Mouse (Mus musculus) embryo, embryonic 11 days (tissue): Measurements from ENCODE around the gene Pawr.

ENCODE experiments used
- DNase-seq: peaks from one replicate; pipeline ENCODE4 v3.0.0-alpha.2; 2015

Gene Pawr

GRCm38 (mm10) chr10:108356601-108357187 lies 24.8 kb downstream of the Pawr start:
- no peak for DNase-seq

- DNase-seq, result no peak
Measured at GRCm38 (mm10) chr10:108359974-108360373, 28.1 kb downstream of the Pawr start.

- no peak for DNase-seq
Measured at GRCm38 (mm10) chr10:108360801-108361200, 28.9 kb downstream of the Pawr start.

GRCm38 (mm10) chr10:108361419-108362155 lies 29.7 kb downstream of the Pawr start:
- DNase-seq, result no peak

- DNase-seq, result no peak
Measured at GRCm38 (mm10) chr10:108363932-108364331, 32.0 kb downstream of the Pawr start.

- no peak for DNase-seq
Measured at GRCm38 (mm10) chr10:108364946-108365719, 33.2 kb downstream of the Pawr start.

GRCm38 (mm10) chr10:108366251-108366650 lies 34.3 kb downstream of the Pawr start:
- no peak for DNase-seq

- DNase-seq, result no peak
Measured at GRCm38 (mm10) chr10:108368358-108368757, 36.4 kb downstream of the Pawr start.

GRCm38 (mm10) chr10:108372258-108372657 lies 40.3 kb downstream of the Pawr start:
- DNase-seq, result no peak

- no peak for DNase-seq
Measured at GRCm38 (mm10) chr10:108372858-108373257, 40.9 kb downstream of the Pawr start.

- DNase-seq, result no peak
Measured at GRCm38 (mm10) chr10:108375796-108376195, 43.9 kb downstream of the Pawr start.

- no peak for DNase-seq
Measured at GRCm38 (mm10) chr10:108376366-108376765, 44.4 kb downstream of the Pawr start.

GRCm38 (mm10) chr10:108377369-108377768 lies 45.4 kb downstream of the Pawr start:
- no peak for DNase-seq

GRCm38 (mm10) chr10:108378062-108378461 lies 46.1 kb downstream of the Pawr start:
- DNase-seq, result no peak

- DNase-seq, result no peak
Measured at GRCm38 (mm10) chr10:108378479-108378878, 46.6 kb downstream of the Pawr start.

GRCm38 (mm10) chr10:108380715-108381114 lies 48.8 kb downstream of the Pawr start:
- no peak for DNase-seq

GRCm38 (mm10) chr10:108384153-108384769 lies 52.3 kb downstream of the Pawr start:
- no peak for DNase-seq

- peak; percentile 63 for DNase-seq
Measured at GRCm38 (mm10) chr10:108385480-108385955, 53.6 kb downstream of the Pawr start.

- DNase-seq, result no peak
Measured at GRCm38 (mm10) chr10:108388410-108388915, 56.5 kb downstream of the Pawr start.

GRCm38 (mm10) chr10:108389178-108389926 lies 57.4 kb downstream of the Pawr start:
- peak; percentile 46 for DNase-seq

GRCm38 (mm10) chr10:108389927-108390287 lies 58.0 kb downstream of the Pawr start:
- peak; percentile 64 for DNase-seq

- no peak for DNase-seq
Measured at GRCm38 (mm10) chr10:108391370-108391902, 59.5 kb downstream of the Pawr start.
